Mouse (Mus musculus) spleen, adult 2 months (tissue): ENCODE measurements around the gene Gm5737.

Experiments used
- CTCF ChIP-seq: fragments of 200-500 bp; IDR thresholded peaks from 2 replicates; pipeline ENCODE4 v1.5.1; 2011; ENCODE audit warnings: mild to moderate bottlenecking, inconsistent platforms; ENCODE audit not compliant: insufficient read depth, insufficient read length, insufficient replicate concordance; ENCODE audit errors: extremely low read depth
- POLR2A ChIP-seq: fragments of 200-500 bp; IDR thresholded peaks from 2 replicates; pipeline ENCODE4 v1.6.1; 2011; ENCODE audit warnings: low read depth, low read length, inconsistent platforms

GRCm38 (mm10) chr7:120843037-120843621 lies 31.0 kb downstream of the Gm5737 start:
- no peak for TF ChIP-seq POLR2A
- TF ChIP-seq CTCF, result no peak
